Mouse (Mus musculus) ovary, postnatal 14 days (tissue): Measurements from ENCODE around the gene Gm5114.
"Not testable (repeated sequence)": the region's sequence is repeated elsewhere in the genome, so short reads cannot be mapped to it uniquely, and the experiment has no call there.

ENCODE experiments used
- DNase-seq: peaks from one replicate; pipeline ENCODE4 v3.0.0; 2022; ENCODE audit warnings: low spot score

Gene Gm5114

DNA sequence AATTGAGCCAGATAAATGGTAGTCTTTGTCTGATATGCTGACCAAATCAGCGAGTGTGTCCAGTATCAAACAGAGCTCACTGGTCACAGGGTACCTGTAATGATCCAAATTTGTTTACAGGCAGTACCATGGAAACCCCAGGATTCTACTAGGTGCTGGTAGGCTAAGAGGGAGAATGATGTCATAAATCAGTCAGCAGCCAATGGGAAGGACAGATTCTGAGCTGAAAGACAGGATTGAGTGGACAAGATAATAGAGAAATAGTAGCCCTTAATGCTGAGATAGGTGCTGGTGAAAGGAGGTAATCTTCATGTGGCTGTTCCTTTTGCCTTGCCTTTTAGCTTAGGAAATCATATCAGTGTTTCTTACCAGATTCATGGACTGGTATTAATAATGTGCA is at the start of gene Gm5114:
Gene Gm5114 (minus strand): TSS at position 101 of the 400 bp plus-strand sequence.
- not testable (repeated sequence) for DNase-seq

DNA sequence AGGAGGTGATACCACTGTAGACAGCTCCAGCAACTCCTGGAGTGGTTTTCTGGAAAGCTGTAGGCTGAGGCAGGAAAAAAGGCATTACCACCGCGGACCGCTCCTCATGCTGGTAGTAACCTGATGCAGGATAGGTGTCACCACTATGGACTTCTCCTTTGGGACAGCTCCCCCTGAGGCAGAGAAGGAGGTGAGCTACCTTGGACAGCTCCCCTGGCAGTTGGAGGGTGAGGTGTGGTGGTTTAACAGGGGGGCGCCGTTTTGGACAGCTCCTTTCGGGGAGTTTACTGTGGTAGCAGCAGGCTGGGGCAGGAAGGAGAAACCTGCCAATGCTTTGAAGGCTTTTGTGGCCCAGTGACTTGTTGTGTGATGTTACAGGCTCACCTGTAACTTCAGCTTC is 42.8 kb upstream of the Gm5114 start:
- peak; percentile 52 for DNase-seq

DNA sequence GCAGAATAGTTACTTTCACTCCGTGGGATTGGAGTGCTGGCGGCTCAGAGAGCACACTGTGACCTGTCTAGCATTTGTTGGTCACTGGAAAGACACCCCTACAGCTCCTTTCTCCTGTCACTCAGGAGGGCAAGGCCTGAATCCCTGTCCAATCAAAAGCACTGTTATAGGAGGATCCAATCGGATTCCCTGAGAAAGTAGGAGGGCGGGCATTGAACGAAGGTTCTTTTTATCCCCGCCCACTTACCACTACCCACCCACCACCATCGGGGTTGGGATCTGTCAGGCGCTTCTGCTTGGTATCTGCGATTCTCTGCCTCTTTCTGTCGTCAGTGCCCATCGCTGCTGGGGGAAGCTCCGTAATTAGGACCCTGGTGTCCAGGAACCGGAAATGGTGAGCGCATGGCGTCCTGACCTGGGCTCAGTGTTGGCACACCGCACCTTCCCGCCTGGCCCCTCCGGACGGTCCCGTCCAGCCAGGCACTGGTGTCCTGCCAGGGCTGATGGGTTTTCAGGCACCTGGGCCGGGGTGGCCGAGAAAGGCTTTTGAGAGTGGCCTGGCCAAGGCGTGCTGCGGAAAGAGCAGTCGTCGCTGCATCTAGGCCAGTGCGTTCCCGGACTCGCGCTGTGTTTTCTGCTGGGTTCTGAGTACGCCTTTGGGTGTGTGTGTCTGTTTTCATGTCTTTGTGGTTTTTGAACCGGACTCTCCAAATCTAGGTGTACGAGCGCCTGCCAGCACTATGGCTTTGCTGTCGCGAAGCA is 36.5 kb upstream of the Gm5114 start:
- DNase-seq, result peak; percentile 66

DNA sequence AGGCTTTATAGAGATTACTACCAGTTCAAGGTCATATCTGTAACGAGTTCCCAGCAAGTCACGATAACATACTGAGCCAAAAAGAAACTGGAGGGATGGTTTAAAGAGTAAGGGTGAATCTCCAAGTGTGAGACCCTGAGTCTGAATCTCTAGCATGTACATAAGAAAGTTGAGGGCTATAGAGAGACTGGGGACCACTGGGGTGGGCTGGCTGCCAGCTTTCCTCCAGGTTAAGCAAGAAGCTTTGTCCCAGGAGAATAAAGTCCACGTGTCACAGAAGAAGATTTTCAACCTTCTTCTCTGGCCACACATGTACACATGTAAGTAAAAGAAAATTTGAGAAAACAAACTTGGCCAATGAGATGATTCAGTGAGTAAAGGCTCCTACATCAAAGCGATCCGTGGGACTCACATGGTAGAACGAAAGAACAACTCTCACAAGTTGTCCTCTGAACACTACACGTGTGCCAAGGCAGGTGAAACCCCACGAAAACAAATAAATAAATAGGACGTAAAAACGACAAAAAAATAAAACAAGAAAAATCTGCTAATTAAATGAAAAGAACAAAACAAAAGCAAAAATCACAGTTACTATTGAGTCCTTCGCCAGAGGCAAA is 35.8 kb upstream of the Gm5114 start:
- no peak for DNase-seq

DNA sequence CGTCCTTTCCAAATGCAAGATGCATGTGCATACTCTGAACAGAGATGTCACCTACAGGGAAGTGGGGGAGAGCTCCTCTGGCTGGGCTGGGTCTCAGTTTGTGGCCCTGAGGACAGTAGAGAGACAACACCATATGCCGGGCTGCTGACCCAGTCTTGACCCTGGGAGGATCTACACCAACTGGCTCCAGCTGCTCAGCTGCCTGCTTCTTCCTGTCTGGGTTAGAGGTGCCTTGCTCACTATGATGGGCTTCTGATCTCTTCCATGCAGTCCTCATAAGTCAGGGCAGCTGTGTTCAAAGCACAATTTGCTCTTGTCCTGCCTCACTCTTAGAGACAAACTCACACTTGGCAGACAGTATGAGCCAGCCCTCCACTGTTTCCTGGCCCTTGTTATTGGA is 28.3 kb upstream of the Gm5114 start:
- no peak for DNase-seq

DNA sequence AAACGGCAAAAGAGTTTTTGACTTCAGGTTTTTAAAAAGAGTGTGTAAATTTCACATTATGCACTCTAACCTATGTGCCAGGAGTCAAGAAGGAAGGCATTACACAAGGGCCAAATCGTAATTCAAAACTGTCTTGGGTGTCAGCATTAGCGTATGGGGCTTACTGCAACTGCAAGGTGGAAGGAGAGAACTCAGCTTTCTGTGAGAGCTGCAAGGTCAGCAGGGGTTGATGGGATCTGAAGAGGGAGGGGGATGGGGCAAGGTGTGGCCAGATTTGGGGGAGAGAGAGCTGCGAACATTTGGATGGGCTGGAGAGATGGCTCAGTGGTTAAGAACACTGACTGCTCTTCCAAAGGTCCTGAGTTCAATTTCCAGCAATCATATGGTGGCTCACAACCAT is 27.4 kb upstream of the Gm5114 start:
- no peak for DNase-seq
